Mouse (Mus musculus) c-Kit-positive CD71-negative TER-119-negative erythroid progenitor cells, embryonic 14.5 days (primary cell): Measurements from ENCODE around the gene Aim2.
"Not testable (repeated sequence)": the region's sequence is repeated elsewhere in the genome, so short reads cannot be mapped to it uniquely, and the experiment has no call there.

ENCODE experiments used
- DNase-seq: peaks from one replicate; pipeline ENCODE4 v3.0.0-alpha.2; 2013; ENCODE audit warnings: low read depth

Aim2 gene

DNA sequence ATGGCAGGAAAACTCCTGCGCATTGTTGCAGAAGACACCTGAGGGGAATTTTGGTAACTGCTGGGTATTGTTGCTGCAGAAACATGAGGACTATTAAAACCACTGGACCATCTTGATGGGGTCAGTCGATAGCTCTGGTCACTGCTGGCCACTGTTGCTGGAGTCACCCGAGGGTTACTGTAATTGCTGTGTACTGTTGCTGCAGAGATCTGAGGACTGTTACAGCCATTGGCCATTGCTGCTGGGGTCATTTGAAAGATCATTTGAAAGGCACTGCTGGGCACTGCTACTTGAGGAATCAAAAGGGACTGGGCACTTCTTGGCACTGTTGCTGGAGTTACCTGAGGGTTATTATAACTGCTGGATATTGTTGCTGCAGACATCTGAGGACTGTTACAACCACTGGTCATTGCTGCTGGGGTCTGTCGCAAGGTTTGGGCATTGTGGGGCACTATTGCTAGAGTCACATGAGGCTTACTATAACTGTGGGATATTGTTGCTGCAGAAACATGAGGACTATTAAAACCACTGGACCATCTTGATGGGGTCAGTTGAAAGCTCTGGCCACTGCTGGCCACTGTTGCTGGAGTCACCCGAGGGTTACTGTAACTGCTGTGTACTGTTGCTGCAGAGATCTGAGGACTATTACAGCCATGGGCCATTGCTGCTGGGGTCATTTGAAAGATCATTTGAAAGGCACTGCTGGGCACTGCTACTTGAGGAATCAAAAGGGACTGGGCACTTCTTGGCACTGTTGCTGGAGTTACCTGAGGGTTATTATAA lies 129.9 kb downstream of the Aim2 start:
- not testable (repeated sequence) for DNase-seq

DNA sequence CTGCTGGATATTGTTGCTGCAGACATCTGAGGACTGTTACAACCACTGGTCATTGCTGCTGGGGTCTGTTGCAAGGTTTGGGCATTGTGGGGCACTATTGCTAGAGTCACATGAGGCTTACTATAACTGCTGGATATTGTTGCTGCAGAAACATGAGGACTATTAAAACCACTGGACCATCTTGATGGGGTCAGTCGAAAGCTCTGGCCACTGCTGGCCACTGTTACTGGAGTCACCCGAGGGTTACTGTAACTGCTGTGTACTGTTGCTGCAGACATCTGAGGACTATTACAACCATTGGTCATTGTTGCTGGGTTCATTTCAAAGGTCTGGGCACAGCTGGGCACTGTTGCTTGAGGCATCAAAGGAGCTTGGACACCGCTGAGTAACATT lies 130.5 kb downstream of the Aim2 start:
- DNase-seq, result not testable (repeated sequence)

DNA sequence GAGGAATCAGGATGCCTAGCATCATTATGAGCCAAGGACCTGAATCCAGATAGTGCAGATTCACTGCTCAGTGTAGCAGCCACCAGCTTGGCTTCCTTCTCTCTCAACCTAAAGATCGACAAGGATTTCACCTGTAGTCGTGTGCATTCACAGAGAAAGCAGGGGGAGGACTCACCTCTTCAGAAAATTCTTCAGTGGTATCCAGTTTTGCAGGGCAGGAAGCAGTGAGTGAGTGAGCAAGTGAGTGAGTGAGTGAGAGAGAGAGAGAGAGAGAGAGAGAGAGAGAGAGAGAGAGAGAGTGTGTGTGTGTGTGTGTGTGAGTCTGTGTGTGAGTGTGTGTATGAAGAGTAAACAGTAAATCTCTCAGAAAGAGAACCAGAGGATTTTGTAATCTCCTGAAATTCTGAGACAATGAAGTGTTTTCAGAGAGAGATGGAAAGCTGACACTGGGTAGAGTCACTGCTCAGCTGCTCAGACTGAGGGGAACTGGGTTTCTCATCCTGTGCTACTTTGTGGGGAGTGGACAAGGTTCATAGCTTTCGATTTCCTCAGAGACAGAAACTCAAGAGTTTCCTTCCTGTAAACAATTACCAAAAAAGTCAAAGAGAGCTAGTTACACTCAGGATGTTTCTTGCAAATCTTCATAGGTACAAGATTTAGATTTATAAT lies 140.3 kb downstream of the Aim2 start, which contains the start of gene Ifi206:
TSS of gene Ifi206 (minus strand) at position 230 of the 669 bp plus-strand sequence.
- DNase-seq, result not testable (repeated sequence)

DNA sequence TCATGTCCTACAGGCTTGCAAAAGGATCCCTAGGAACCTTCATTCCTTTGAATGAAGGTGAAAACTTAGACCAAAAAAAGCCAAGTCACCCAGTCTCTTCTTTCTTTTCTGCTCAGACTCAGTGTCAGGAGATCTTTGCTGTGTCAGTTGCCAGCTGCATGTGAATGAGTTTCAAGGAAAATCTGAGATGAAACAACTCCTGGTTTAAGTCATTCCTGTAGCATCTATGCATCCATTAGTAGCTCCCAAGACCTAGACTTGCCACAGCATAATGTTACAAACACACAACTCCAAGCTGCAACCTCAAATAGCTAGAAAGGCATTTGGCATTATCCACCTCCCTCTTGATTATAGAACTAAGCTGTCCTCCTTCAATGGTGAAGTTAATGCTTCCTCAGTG lies 140.8 kb downstream of the Aim2 start:
- DNase-seq, result not testable (repeated sequence)

- DNase-seq, result not testable (repeated sequence)
These were observed 159.9 kb downstream of the Aim2 start for GRCm38 (mm10) chr1:173510595-173510994.
